Mouse (Mus musculus): ENCODE data around the gene Mif4gd. TPM values are rescaled to one million over a fixed set of nuclear protein-coding genes. Genes with fewer than 3 reads are reported as not detected.

The Mif4gd gene
- total RNA-seq, 2 experiments from 2014 or later = 41.0 to 46.6 TPM

GRCm38 (mm10) chr11:115615108-115615825 lies 2.5 kb upstream of the Mif4gd start:
- intact Hi-C loops (cut with DNase I) = no loop called here
- DNase-seq = peak; percentile 39 to 54

GRCm38 (mm10) chr11:115614346-115615107 lies 1.8 kb upstream of the Mif4gd start:
- no peak for DNase-seq
- intact Hi-C loops (cut with DNase I) = no loop called here

GRCm38 (mm10) chr11:115613138-115613945 lies 573 bp upstream of the Mif4gd start:
- peak in 1 of 2 experiments; percentile 38 for DNase-seq
- intact Hi-C loops (cut with DNase I) = no loop called here

- peak; percentile 83 to 90 for DNase-seq
- intact Hi-C loops (cut with DNase I) = no loop called here
Measured at GRCm38 (mm10) chr11:115612059-115612409, 735 bp downstream of the Mif4gd start.

GRCm38 (mm10) chr11:115611173-115611572 lies 1.6 kb downstream of the Mif4gd start:
- intact Hi-C loops (cut with DNase I) = no loop called here

GRCm38 (mm10) chr11:115609576-115609975 lies 3.2 kb downstream of the Mif4gd start:
- intact Hi-C loops (cut with DNase I) = no loop called here
- DNase-seq = no peak

More at GRCm38 (mm10) chr11:115611173-115611572, 1.6 kb downstream of the Mif4gd start:
- no peak for DNase-seq

- no peak for DNase-seq
- intact Hi-C loops (cut with DNase I) = no loop called here
Measured at GRCm38 (mm10) chr11:115608421-115609399, 4.1 kb downstream of the Mif4gd start.

- intact Hi-C loops (cut with DNase I) = no loop called here
- DNase-seq = no peak
Measured at GRCm38 (mm10) chr11:115606733-115607132, 6.0 kb downstream of the Mif4gd start.

- intact Hi-C loops (cut with DNase I) = loop anchor here (5.0 kb wide), 1 partner anchor 122 kb away; no protein-coding TSS in a partner anchor
- DNase-seq = no peak
Measured at GRCm38 (mm10) chr11:115604304-115604696, 8.5 kb downstream of the Mif4gd start.

- intact Hi-C loops (cut with DNase I) = loop anchor here (5.0 kb wide), 1 partner anchor 121 kb away; no protein-coding TSS in a partner anchor
- peak; percentile 97 for DNase-seq
Measured at GRCm38 (mm10) chr11:115603476-115604303, 9.1 kb downstream of the Mif4gd start, which contains the start of the genes Mrps7 and Gga3. TSS of gene Mrps7 (plus strand) at chr11:115603925. TSS of gene Gga3 (minus strand) at chr11:115604051.

GRCm38 (mm10) chr11:115603128-115603475 lies 9.7 kb downstream of the Mif4gd start:
- DNase-seq = no peak
- intact Hi-C loops (cut with DNase I) = loop anchor here (5.0 kb wide), 1 partner anchor 121 kb away; no protein-coding TSS in a partner anchor

GRCm38 (mm10) chr11:115601174-115601573 lies 11.6 kb downstream of the Mif4gd start:
- intact Hi-C loops (cut with DNase I) = loop anchor here (5.0 kb wide), 1 partner anchor 119 kb away; no protein-coding TSS in a partner anchor

GRCm38 (mm10) chr11:115600743-115601142 lies 12.0 kb downstream of the Mif4gd start:
- intact Hi-C loops (cut with DNase I) = loop anchor here (5.0 kb wide), 1 partner anchor 118 kb away; no protein-coding TSS in a partner anchor
- no peak for DNase-seq

More at GRCm38 (mm10) chr11:115601174-115601573, 11.6 kb downstream of the Mif4gd start:
- no peak for DNase-seq

- no peak for DNase-seq
- intact Hi-C loops (cut with DNase I) = loop anchor here (5.0 kb wide), 1 partner anchor 117 kb away; no protein-coding TSS in a partner anchor
Measured at GRCm38 (mm10) chr11:115599722-115600121, 13.0 kb downstream of the Mif4gd start.

GRCm38 (mm10) chr11:115598309-115598708 lies 14.5 kb downstream of the Mif4gd start:
- DNase-seq = no peak
- intact Hi-C loops (cut with DNase I) = no loop called here

- DNase-seq = no peak
- intact Hi-C loops (cut with DNase I) = no loop called here
Measured at GRCm38 (mm10) chr11:115595209-115595608, 17.6 kb downstream of the Mif4gd start.

GRCm38 (mm10) chr11:115590526-115591075 lies 22.2 kb downstream of the Mif4gd start:
- no peak for DNase-seq
- intact Hi-C loops (cut with DNase I) = no loop called here

- intact Hi-C loops (cut with DNase I) = no loop called here
- DNase-seq = no peak
Measured at GRCm38 (mm10) chr11:115587984-115588383, 24.8 kb downstream of the Mif4gd start.
